Mouse (Mus musculus): Measurements from ENCODE around the gene AW209491. TPM values are rescaled to one million over a fixed set of nuclear protein-coding genes. Genes with fewer than 3 reads are reported as not detected.

AW209491 gene
- 1.8 and 5.2 TPM in 2 replicates for polyA plus RNA-seq (2012; rRNA removed; ENCODE audit: low replicate concordance)

GRCm38 (mm10) chr13:14629726-14630641 is at the start of gene AW209491:
TSS of gene AW209491 (plus strand) at chr13:14630154.

GRCm38 (mm10) chr13:14612926-14613529 is 16.9 kb upstream of the AW209491 start, which contains the start of the genes Mrpl32 and Psma2:
TSS of gene Mrpl32 (minus strand) at chr13:14613165.
TSS of gene Psma2 (plus strand) at chr13:14613240.

Other genes with a start within 250 kb of the AW209491 start
- not detected in 2 replicates for gene Hecw1, start 106.9 kb upstream of the AW209491 start, polyA plus RNA-seq (2012; rRNA removed; ENCODE audit: low replicate concordance)
- gene Mrpl32, start 17.0 kb upstream of the AW209491 start, polyA plus RNA-seq (2012; rRNA removed; ENCODE audit: low replicate concordance): 6.5 and 11.1 TPM in 2 replicates
- 21.8 and 56.7 TPM in 2 replicates for gene Psma2, start 16.9 kb upstream of the AW209491 start, polyA plus RNA-seq (2012; rRNA removed; ENCODE audit: low replicate concordance)

Measured in mammary gland, adult 2 months (tissue).